Mouse (Mus musculus) ES-Bruce4 (cell line): ENCODE measurements around the gene Psen1.

Experiments used
- CTCF ChIP-seq: IDR thresholded peaks from one replicate; pipeline ENCODE4 v1.8.1; 2011; ENCODE audit warnings: low read depth, low read length
- EP300 ChIP-seq: IDR thresholded peaks from 2 replicates; pipeline ENCODE4 v1.6.1; 2011; ENCODE audit warnings: low read depth, low read length; ENCODE audit not compliant: insufficient read depth
- POLR2A ChIP-seq: IDR thresholded peaks from one replicate; pipeline ENCODE4 v1.8.1; 2011; ENCODE audit warnings: low read length; ENCODE audit not compliant: insufficient read depth

DNA sequence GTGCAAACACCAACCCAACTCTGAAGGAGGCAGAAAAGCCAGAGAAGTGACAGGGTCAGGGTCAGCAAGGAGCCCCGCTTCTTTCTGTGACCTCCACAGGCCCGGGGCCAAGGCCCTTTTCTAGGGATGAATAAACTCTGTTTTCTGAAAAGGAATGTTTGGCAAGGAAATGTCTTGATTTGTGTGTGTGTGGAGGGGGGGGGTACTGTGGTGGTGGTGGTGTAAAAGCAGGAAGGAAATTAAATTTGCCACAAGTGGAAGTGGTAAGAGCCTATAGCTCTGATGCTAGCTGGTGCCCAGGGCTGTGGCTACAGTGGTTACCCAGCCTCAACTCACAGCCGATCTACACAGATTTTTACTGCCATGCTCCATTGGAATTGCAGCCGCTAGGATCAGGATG lies 74.8 kb downstream of the Psen1 start:
- TF ChIP-seq CTCF (no peak), EP300 (no peak), POLR2A (no peak)
